Mouse (Mus musculus) cortical plate, adult 2 months (tissue): Measurements from ENCODE around the gene Psen1.

ENCODE experiments used
- CTCF ChIP-seq: fragments of 200-500 bp; IDR thresholded peaks from 2 replicates; pipeline ENCODE4 v1.5.1; 2011; ENCODE audit warnings: mild to moderate bottlenecking, control low read depth, low read length; ENCODE audit not compliant: insufficient read depth; ENCODE audit errors: extremely low read depth
- POLR2A ChIP-seq: fragments of 200-500 bp; IDR thresholded peaks from 2 replicates; pipeline ENCODE4 v1.6.1; 2011; ENCODE audit warnings: mild to moderate bottlenecking, low read length, control low read depth; ENCODE audit not compliant: insufficient read depth; ENCODE audit errors: extremely low read depth

DNA sequence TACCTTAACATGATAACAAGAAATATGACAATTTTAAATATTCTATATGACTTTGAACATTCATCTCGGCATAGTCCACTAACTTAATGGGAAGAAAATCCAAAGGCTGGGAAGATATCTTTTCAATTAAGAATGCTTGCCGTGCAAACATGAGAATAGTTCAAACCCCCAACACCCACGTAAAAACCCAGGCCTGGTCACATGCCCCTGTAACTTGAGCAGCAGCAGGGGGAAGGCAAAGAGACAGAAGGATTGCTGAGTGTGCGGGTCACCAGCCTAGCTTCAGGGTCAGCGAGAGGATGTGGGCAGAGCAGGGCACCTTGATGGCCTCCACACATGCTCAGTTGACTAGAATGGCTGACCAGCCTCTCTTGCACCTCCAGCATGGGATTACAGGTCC lies 53.8 kb downstream of the Psen1 start:
- TF ChIP-seq CTCF (no peak), POLR2A (no peak)
